In genomic region chr4:40801908-40802307, GRCm38 (mm10) we compare ENCODE assay signal across 24 mouse cellular contexts. TPM values are rescaled to one million over a fixed set of nuclear protein-coding genes. Genes with fewer than 3 reads are reported as not detected.
DNase-seq lines count a peak whose midpoint lies in the region; ATAC-seq and TF ChIP-seq lines count a peak whose summit lies in the region.
"Had no signal": no experiment of that assay in that cellular context is flagged by ENCODE, and none has a peak within 500 bp of the region (broad histone marks: within the 10 kb centered on the region; RNA-seq: fewer than 3 reads in every experiment).

No protein-coding gene starts in this region.

- TF ChIP-seq POLR2A in embryonic fibroblast, embryonic 13.5 days (IDR thresholded peaks at IDR 0.05; ENCODE audit: low read depth, low read length), result no peak

- no peak overlapping the region for H3K9ac ChIP-seq in kidney, postnatal 0 days (ENCODE audit: low read depth, low read length)
- H3K9ac ChIP-seq in kidney, embryonic 16.5 days (replicated peaks; ENCODE audit: low read length), result no peak overlapping the region
- H3K9ac ChIP-seq: forebrain, embryonic 13.5 days; hindbrain, embryonic 13.5 days had no signal

- WGBS in kidney, postnatal 0 days, result 71% methylated on average over 4 of the region's 4 CpGs
- 77% methylated on average over 4 of the region's 4 CpGs for WGBS in kidney, embryonic 16.5 days
- WGBS in midbrain, embryonic 10.5 days, result 84% methylated on average over 4 of the region's 4 CpGs

- H3K4me3 ChIP-seq in kidney, postnatal 0 days (replicated peaks; ENCODE audit: low read depth, low read length), result no peak overlapping the region
- no peak overlapping the region for H3K4me3 ChIP-seq in kidney, embryonic 16.5 days (ENCODE audit: low read length)
- H3K4me3 ChIP-seq in embryonic fibroblast, embryonic 13.5 days (ENCODE audit: insufficient read depth, low read length), result no peak overlapping the region
- H3K4me3 ChIP-seq in midbrain, embryonic 10.5 days, result no peak overlapping the region
- H3K4me3 ChIP-seq: erythroblast, embryonic 14.5 days; forebrain, embryonic 13.5 days; hindbrain, embryonic 13.5 days; left cerebral cortex, adult 2 months; limb, embryonic 10.5 days; megakaryocyte, embryonic 14.5 days had no signal

- peak; percentile 75 for ATAC-seq in kidney, postnatal 0 days (replicated peaks; ENCODE audit: low FRiP score, low read depth)
- ATAC-seq in kidney, embryonic 16.5 days (ENCODE audit: low FRiP score, low TSS enrichment), result no peak
- ATAC-seq: forebrain, embryonic 13.5 days; inflammation-experienced regulatory T-cells, adult 6 months; midbrain, embryonic 16.5 days had no signal

- peaks cover 24% of the 10 kb centered on the region for H3K36me3 ChIP-seq in kidney, postnatal 0 days (ENCODE audit: insufficient read depth, low read length)
- H3K36me3 ChIP-seq in kidney, embryonic 16.5 days (ENCODE audit: insufficient read depth, low read length), result peaks cover 20% of the 10 kb centered on the region
- H3K36me3 ChIP-seq in midbrain, embryonic 10.5 days, result peaks cover 32% of the 10 kb centered on the region

- no peak for DNase-seq in kidney, postnatal 0 days (ENCODE audit: low spot score)
- peak; percentile 16 for DNase-seq in urinary bladder, postnatal 25 days (ENCODE audit: low spot score)
- DNase-seq in urinary bladder, adult 2 months (ENCODE audit: low spot score), result no peak
- DNase-seq in midbrain, embryonic 10.5 days (ENCODE audit: low spot score), result no peak
- DNase-seq in right cerebral cortex, postnatal 25 days, result no peak
- DNase-seq: cerebellum, adult 8-10 months; heart, adult 11 months; heart, postnatal 14 days; kidney, adult 2 months; kidney, postnatal 4 days; layer of hippocampus, adult 9-11 months; lung, adult 2 months; thymus, postnatal 25 days had no signal

- H3K27me3 ChIP-seq in kidney, postnatal 0 days (ENCODE audit: insufficient read depth, low read length), result no peaks in the 10 kb centered on the region
- no peaks in the 10 kb centered on the region for H3K27me3 ChIP-seq in kidney, embryonic 16.5 days (ENCODE audit: insufficient read depth, low read length)
- no peaks in the 10 kb centered on the region for H3K27me3 ChIP-seq in midbrain, embryonic 10.5 days (ENCODE audit: low read depth, poor library complexity, severe bottlenecking)
- H3K27me3 ChIP-seq: forebrain, embryonic 13.5 days; hindbrain, embryonic 13.5 days; megakaryocyte, embryonic 14.5 days had no signal

- H3K9me3 ChIP-seq in kidney, postnatal 0 days (replicated peaks; ENCODE audit: low read length), result no peaks in the 10 kb centered on the region
- H3K9me3 ChIP-seq in kidney, embryonic 16.5 days (ENCODE audit: low read length), result no peaks in the 10 kb centered on the region
- no peaks in the 10 kb centered on the region for H3K9me3 ChIP-seq in midbrain, embryonic 10.5 days (replicated peaks)
- H3K9me3 ChIP-seq: forebrain, embryonic 13.5 days; G1E; hindbrain, embryonic 13.5 days; limb, embryonic 10.5 days had no signal

- no peak overlapping the region for H3K27ac ChIP-seq in kidney, postnatal 0 days
- no peak overlapping the region for H3K27ac ChIP-seq in kidney, embryonic 16.5 days (ENCODE audit: low read length)
- H3K27ac ChIP-seq in embryonic fibroblast, embryonic 13.5 days (ENCODE audit: insufficient read depth, low read length), result peak overlapping the region; percentile 90
- H3K27ac ChIP-seq in midbrain, embryonic 10.5 days (replicated peaks), result no peak overlapping the region
- H3K27ac ChIP-seq: forebrain, embryonic 13.5 days; hindbrain, embryonic 13.5 days; left cerebral cortex, adult 2 months; limb, embryonic 10.5 days had no signal

- H3K4me2 ChIP-seq in kidney, postnatal 0 days (ENCODE audit: low read length), result no peak overlapping the region
- no peak overlapping the region for H3K4me2 ChIP-seq in kidney, embryonic 16.5 days (replicated peaks; ENCODE audit: low read depth, low read length)
- H3K4me2 ChIP-seq: forebrain, embryonic 13.5 days; hindbrain, embryonic 13.5 days had no signal

- no peaks in the 10 kb centered on the region for H3K4me1 ChIP-seq in kidney, postnatal 0 days (replicated peaks; ENCODE audit: insufficient read depth, low read length)
- no peaks in the 10 kb centered on the region for H3K4me1 ChIP-seq in kidney, embryonic 16.5 days (ENCODE audit: insufficient read depth, low read length)
- H3K4me1 ChIP-seq in embryonic fibroblast, embryonic 13.5 days (ENCODE audit: control insufficient read depth, insufficient read depth, low read length), result peaks cover 14% of the 10 kb centered on the region
- H3K4me1 ChIP-seq in midbrain, embryonic 10.5 days, result no peaks in the 10 kb centered on the region
- H3K4me1 ChIP-seq: forebrain, embryonic 13.5 days; hindbrain, embryonic 13.5 days had no signal

- TF ChIP-seq CTCF in kidney, postnatal 0 days (IDR thresholded peaks at IDR 0.05; ENCODE audit: low read depth), result no peak
- no peak for TF ChIP-seq CTCF in embryonic fibroblast, embryonic 13.5 days (IDR thresholded peaks at IDR 0.05; ENCODE audit: borderline replicate concordance, insufficient read depth, low read length)

RNA-seq across cellular contexts. Expression of gene Smu1, which starts 44.2 kb away (rescaled TPM):
- polyA plus RNA-seq in kidney, postnatal 0 days (2015; fragmentation: Nextera tagmentation; extraction: Ambion mirVana), result 122 and 126 TPM in 2 replicates
- polyA plus RNA-seq in kidney, embryonic 16.5 days (2015; fragmentation: Nextera tagmentation; extraction: Ambion mirVana), result 170 and 176 TPM in 2 replicates
- 52.9 and 64.9 TPM in 2 replicates for polyA plus RNA-seq in urinary bladder, adult 2 months (2012; rRNA removed)
- 76.1 and 91.2 TPM in 2 replicates for polyA plus RNA-seq in embryonic fibroblast, embryonic 13.5 days (2011; ENCODE audit: insufficient read length, low read depth, missing spikeins)
- 197 and 199 TPM in 2 replicates for polyA plus RNA-seq in midbrain, embryonic 10.5 days (2016; fragmentation: Nextera tagmentation; extraction: Ambion mirVana)

RNA-seq across cellular contexts. Expression of gene B4galt1, which starts 51.9 kb away (rescaled TPM):
- 35.9 and 38.9 TPM in 2 replicates for polyA plus RNA-seq in kidney, postnatal 0 days (2015; fragmentation: Nextera tagmentation; extraction: Ambion mirVana)
- 47.5 and 48.0 TPM in 2 replicates for polyA plus RNA-seq in kidney, embryonic 16.5 days (2015; fragmentation: Nextera tagmentation; extraction: Ambion mirVana)
- polyA plus RNA-seq in urinary bladder, adult 2 months (2012; rRNA removed), result 55.9 and 66.7 TPM in 2 replicates
- 103 and 119 TPM in 2 replicates for polyA plus RNA-seq in embryonic fibroblast, embryonic 13.5 days (2011; ENCODE audit: insufficient read length, low read depth, missing spikeins)
- 18.3 and 18.4 TPM in 2 replicates for polyA plus RNA-seq in midbrain, embryonic 10.5 days (2016; fragmentation: Nextera tagmentation; extraction: Ambion mirVana)
